Mouse (Mus musculus) intestine, postnatal 0 days (tissue): Measurements from ENCODE around the gene Lat. TPM values are rescaled to one million over a fixed set of nuclear protein-coding genes. Genes with fewer than 3 reads are reported as not detected.

Source experiments
- ATAC-seq: fragments of 200-750 bp; cut with Nextera tagmentation; 2 replicates; pipeline ENCODE4 v1.8.0; 2017; ENCODE audit warnings: mild to moderate bottlenecking, moderate TSS enrichment, moderate library complexity
- H3K27ac ChIP-seq: fragments of 300-500 bp; sonication (generic); 2 replicates; pipeline ENCODE4 v1.5.1; 2014; ENCODE audit warnings: mild to moderate bottlenecking, low read depth, low read length, moderate library complexity
- H3K27me3 ChIP-seq: fragments of 300-500 bp; sonication (generic); replicated peaks from 2 replicates; pipeline ENCODE4 v1.6.1; 2014; ENCODE audit warnings: low read length, mixed read lengths; ENCODE audit not compliant: control insufficient read depth, insufficient read depth
- H3K36me3 ChIP-seq: fragments of 300-500 bp; sonication (generic); 2 replicates; pipeline ENCODE4 v1.6.1; 2014; ENCODE audit warnings: mild to moderate bottlenecking, moderate library complexity; ENCODE audit not compliant: control insufficient read depth, insufficient read depth
- H3K4me1 ChIP-seq: fragments of 300-500 bp; sonication (generic); replicated peaks from 2 replicates; pipeline ENCODE4 v1.6.1; 2014; ENCODE audit warnings: antibody characterized with exemption, low read length, mixed read lengths; ENCODE audit not compliant: control insufficient read depth, insufficient read depth
- H3K4me2 ChIP-seq: fragments of 300-500 bp; sonication (generic); replicated peaks from 2 replicates; pipeline ENCODE4 v1.6.1; 2014; ENCODE audit warnings: low read depth, mild to moderate bottlenecking, moderate library complexity
- H3K4me3 ChIP-seq: fragments of 300-500 bp; sonication (generic); 2 replicates; pipeline ENCODE4 v1.5.1; 2014; ENCODE audit warnings: low read depth, low read length
- H3K9ac ChIP-seq: fragments of 300-500 bp; sonication (generic); 2 replicates; pipeline ENCODE4 v1.6.1; 2014; ENCODE audit warnings: mild to moderate bottlenecking, low read depth, low read length
- H3K9me3 ChIP-seq: fragments of 300-500 bp; sonication (generic); 2 replicates; pipeline ENCODE4 v1.6.1; 2016; ENCODE audit warnings: mixed run types; ENCODE audit not compliant: control insufficient read depth
- CTCF ChIP-seq: sonication (generic); IDR thresholded peaks from 2 replicates; pipeline ENCODE4 v1.5.1; 2016; ENCODE audit warnings: low read depth, mild to moderate bottlenecking, control low read depth, antibody characterized with exemption, moderate library complexity
- WGBS: fragments of 180-500 bp; shearing (Covaris S2); extraction: QIAGEN DNeasy Blood & Tissue Kit; methylation state at CpG from one replicate; pipeline ENCODE4 v1.1.7; 2014; 5-methylcytosine and 5-hydroxymethylcytosine counted together
- polyA plus RNA-seq: library from polyadenylated mRNA; unstranded; fragments of >200 nt; fragmentation: Nextera tagmentation; extraction: Ambion mirVana; gene quantifications from 2 replicates; pipeline ENCODE4 v1.2.1, GENCODE M21; 2015

The Lat gene
- polyA plus RNA-seq, 1 experiment from 2014 or later: 0.65 TPM

DNA sequence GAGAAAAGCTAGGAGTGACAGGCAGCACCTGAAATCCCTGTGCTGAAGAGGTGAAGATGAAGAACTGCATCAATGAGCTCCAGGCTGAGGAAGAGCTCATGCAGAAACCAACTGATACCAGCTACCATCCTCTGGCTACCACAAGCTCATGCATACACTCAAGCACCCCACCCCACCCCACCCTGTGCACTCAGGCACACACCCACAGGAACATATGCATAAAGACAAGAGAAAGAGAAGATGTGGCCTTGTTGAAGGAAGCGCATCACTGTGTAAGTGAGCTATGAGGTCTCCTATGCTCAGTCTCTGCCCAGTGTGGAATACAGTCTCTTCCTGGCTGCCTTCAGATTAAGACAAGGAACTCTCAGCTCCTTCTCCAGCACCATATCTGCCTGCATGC is 18.8 kb upstream of the Lat start:
- Histone ChIP-seq H3K4me2 (no peak overlapping the region), H3K4me1 (no peaks in the 10 kb centered on the region), H3K27ac (no peak overlapping the region), H3K4me3 (no peak overlapping the region), H3K9me3 (no peaks in the 10 kb centered on the region), H3K36me3 (peaks cover 48% of the 10 kb centered on the region), H3K27me3 (no peaks in the 10 kb centered on the region), H3K9ac (no peak overlapping the region)
- 95% methylated on average over 1 of the region's 1 CpGs for WGBS
- no peak for ATAC-seq
- no peak for TF ChIP-seq CTCF

- no peaks in the 10 kb centered on the region for H3K9me3 ChIP-seq
- H3K36me3 ChIP-seq: peaks cover 25% of the 10 kb centered on the region
- H3K4me3 ChIP-seq: no peak overlapping the region
- H3K9ac ChIP-seq: no peak overlapping the region
- no peaks in the 10 kb centered on the region for H3K27me3 ChIP-seq
- no peak for ATAC-seq
- TF ChIP-seq CTCF: no peak
- 88% methylated on average over 5 of the region's 5 CpGs for WGBS
- H3K4me2 ChIP-seq: no peak overlapping the region
- no peak overlapping the region for H3K27ac ChIP-seq
- no peaks in the 10 kb centered on the region for H3K4me1 ChIP-seq
These were observed 14.2 kb upstream of the Lat start for GRCm38 (mm10) chr7:126383565-126383964.

DNA sequence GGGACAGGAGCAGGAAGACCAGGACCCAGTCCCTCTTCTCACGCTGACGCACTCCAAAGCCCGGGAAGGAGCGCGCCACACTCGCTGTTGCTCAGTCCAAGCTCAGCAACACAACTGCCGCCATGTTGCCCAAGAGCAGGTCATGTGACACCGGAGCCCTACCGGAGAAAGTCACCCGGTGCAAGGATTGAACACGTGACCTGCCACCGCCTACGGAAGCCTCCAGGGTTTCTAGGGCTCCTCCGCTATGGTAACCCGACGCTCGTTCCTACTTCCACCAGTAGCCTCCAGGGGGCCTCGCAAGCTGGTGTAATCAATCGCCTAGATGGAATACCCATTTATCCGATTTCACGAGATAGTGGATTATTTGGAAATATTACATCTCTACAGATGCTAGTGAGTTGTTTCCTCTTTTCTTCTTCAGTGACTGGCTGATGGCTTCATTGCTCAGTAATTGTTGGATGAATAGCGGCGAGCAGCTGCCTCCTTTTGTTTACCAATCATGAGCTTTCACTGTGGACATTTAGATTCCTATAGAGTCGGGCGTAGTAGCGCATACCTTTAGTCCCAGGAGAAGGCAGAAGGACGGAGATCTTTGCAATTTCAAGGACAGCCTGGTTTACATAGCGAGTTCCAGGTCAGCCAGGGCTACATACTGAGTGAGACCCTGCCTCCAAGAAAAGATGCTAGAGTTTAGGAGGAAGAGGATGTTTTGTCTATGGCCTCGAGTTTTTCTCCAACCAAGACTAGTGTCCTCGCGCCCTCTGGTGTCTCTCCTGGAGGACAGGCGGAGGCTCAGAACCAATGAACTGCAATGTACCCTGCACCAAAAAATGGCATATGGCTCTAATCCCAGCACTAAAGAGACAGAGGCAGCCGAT is 8.1 kb upstream of the Lat start, which contains the start of gene Spns1:
Gene Spns1, minus strand, starts transcription at position 173 of the 881 bp plus-strand sequence.
- Histone ChIP-seq H3K4me3 (peak within 1 kb of the TSS; percentile 78), H3K9ac (peak within 1 kb of the TSS; percentile 74), H3K4me2 (peak within 1 kb of the TSS; percentile 90), H3K4me1 (peaks cover 12% of the 10 kb centered on the region; the same call in 1 of the 2 replicates), H3K9me3 (no peaks in the 10 kb centered on the region), H3K27ac (peak within 1 kb of the TSS; percentile 47), H3K27me3 (no peaks in the 10 kb centered on the region), H3K36me3 (peaks cover 24% of the 10 kb centered on the region; the same call in 1 of the 2 replicates)
- WGBS: under 1% methylated on average over 33 of the region's 33 CpGs
- peak; percentile 95 for ATAC-seq
- peak; percentile 86 for TF ChIP-seq CTCF

- WGBS: 1% methylated on average over 27 of the region's 27 CpGs
- no peak for TF ChIP-seq CTCF
- Histone ChIP-seq H3K27me3 (no peaks in the 10 kb centered on the region), H3K4me1 (peaks cover 12% of the 10 kb centered on the region; the same call in 1 of the 2 replicates), H3K27ac (peak overlapping the region; percentile 47), H3K36me3 (peaks cover 30% of the 10 kb centered on the region), H3K9ac (peak overlapping the region; percentile 74), H3K9me3 (no peaks in the 10 kb centered on the region), H3K4me2 (peak overlapping the region; percentile 90), H3K4me3 (peak overlapping the region; percentile 78)
- ATAC-seq: peak; percentile 60
These were observed 7.5 kb upstream of the Lat start for GRCm38 (mm10) chr7:126376903-126377277.

DNA sequence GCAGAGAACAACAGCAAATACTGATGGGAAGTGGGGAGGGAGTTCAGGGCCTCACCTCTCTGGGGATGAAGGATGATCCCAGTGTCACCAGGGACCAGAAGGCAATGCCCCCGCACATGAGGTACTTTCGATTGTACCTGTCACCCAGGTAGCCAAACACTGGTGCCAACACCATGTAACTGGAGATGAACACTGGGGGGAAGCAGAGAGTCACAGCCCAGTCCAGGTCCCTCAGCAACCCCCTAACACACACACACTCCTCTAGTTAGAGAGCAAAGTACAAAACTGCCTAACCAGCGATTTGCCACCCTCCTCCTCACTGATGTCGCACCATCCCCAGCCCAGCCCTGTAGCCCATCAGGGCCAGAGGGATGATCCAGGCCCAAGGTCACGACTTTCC is 5.6 kb upstream of the Lat start:
- Histone ChIP-seq H3K9ac (no peak overlapping the region), H3K9me3 (no peaks in the 10 kb centered on the region), H3K4me1 (peaks cover 12% of the 10 kb centered on the region; the same call in 1 of the 2 replicates), H3K4me2 (peak overlapping the region; percentile 90; the same call in 1 of the 2 replicates), H3K27me3 (no peaks in the 10 kb centered on the region), H3K4me3 (no peak overlapping the region), H3K27ac (no peak overlapping the region), H3K36me3 (peaks cover 49% of the 10 kb centered on the region)
- TF ChIP-seq CTCF: peak; percentile 51
- ATAC-seq: no peak
- 68% methylated on average over 5 of the region's 5 CpGs for WGBS

DNA sequence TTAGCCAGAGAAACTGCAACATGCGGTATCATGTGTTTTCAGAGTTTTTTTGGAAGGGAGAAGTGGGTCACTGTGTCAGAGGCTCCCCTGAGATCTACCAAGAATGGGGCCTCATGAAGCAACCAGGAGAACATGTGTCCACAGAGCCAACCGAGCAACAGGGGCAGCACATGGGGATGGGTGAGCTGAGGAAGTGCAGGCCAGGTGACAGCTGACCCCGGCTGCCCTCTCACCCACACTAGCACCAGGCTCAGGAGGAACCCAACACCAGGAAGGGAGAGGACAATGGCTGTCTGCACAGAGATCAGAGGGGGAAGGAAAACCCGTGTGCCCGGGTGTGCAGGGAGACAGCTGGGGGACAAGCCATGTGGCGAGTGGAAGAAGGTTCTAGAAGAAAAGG is 5.2 kb upstream of the Lat start:
- no peak for ATAC-seq

More for the DNA sequence above, 5.2 kb upstream of the Lat start:
- Histone ChIP-seq H3K36me3 (peaks cover 54% of the 10 kb centered on the region), H3K4me3 (no peak overlapping the region), H3K27me3 (no peaks in the 10 kb centered on the region), H3K27ac (no peak overlapping the region), H3K9ac (no peak overlapping the region), H3K4me1 (peaks cover 12% of the 10 kb centered on the region; the same call in 1 of the 2 replicates), H3K9me3 (no peaks in the 10 kb centered on the region), H3K4me2 (no peak overlapping the region)
- whole genome bisulfite sequencing: 75% methylated on average over 6 of the region's 6 CpGs
- no peak for TF ChIP-seq CTCF
